Mouse (Mus musculus): ENCODE results near the gene Rap1a. TPM values are rescaled to one million over a fixed set of nuclear protein-coding genes. Genes with fewer than 3 reads are reported as not detected.

The Rap1a gene
- total and polyA plus RNA-seq, 2 experiments from 2014 or later = 19.0 to 78.6 TPM

DNA sequence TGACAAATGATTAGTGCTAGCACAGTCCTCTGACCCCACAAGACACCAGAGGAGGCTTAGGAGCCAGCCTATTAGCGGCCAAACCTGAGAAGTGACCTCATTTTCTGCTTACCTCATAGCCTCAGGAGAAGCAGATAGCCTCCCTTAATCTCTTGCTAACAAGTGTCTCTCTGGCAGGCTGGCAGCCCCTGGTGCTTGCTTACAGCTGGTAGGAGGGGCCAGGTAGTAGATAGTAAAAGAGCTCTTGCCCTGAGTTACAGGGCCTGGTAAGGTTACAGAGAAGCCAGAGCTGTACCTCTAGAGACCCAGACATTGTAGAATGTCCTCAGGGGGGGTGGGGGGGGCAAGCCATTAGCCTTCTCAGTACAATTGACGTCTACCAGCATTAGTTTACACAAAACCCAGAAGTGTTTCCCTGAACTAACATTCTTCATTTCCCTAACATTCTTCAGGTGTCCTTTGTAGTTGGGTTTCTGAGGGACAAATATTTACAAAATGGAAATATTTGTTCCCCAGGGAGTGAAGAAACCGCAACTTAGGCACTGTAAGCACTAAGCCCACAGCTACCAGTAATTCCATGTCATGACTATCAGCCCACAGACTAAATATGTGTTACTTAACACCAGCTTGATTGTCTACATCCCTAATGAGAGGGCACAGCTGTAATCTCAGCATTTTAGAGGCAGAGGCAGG, 101.7 kb downstream of the Rap1a start:
- no peaks in the 10 kb centered on the region for H3K9me3 ChIP-seq (ENCODE audit: low read length)
- H3K36me3 ChIP-seq (ENCODE audit: insufficient read depth, low read length) = no peaks in the 10 kb centered on the region
- no peak for ATAC-seq
- no peak for TF ChIP-seq CTCF (IDR thresholded peaks at IDR 0.05; ENCODE audit: low read depth)
- H3K27ac ChIP-seq = no peak overlapping the region
- no peak overlapping the region for H3K9ac ChIP-seq (replicated peaks; ENCODE audit: low read length)
- H3K4me1 ChIP-seq (ENCODE audit: insufficient read depth, low read length) = peaks cover 6% of the 10 kb centered on the region; the same call in 1 of the 2 replicates
- H3K4me3 ChIP-seq (ENCODE audit: low read length) = no peak overlapping the region
- DNase-seq (ENCODE audit: low spot score) = no peak
- 69% methylated on average over 3 of the region's 3 CpGs for WGBS
- H3K27me3 ChIP-seq (ENCODE audit: insufficient read depth, low read length) = 0 out of 2 replicates have a peak, but pooled peaks cover 4% of the 10 kb centered on the region
- no peak overlapping the region for H3K4me2 ChIP-seq (ENCODE audit: low read depth, low read length)

DNA sequence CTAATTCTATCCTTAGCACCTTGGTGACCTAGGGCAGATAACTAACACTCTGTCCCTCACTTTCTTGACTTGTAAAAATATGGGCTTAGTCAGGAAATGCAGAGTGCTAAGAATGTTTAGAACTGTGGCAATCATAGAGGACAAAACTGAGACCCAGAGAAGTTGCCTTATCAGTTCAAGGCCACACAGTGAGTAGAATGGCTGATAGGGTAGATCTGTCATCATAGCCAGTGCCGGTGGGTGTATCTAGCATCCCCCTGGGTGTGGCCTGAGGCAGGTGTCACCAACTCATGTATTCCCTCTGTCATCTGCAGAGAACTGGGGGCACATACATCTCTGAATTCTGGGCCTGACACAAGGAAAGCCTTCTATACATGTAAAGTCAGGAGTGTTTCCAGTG, 102.8 kb downstream of the Rap1a start:
- no peaks in the 10 kb centered on the region for H3K36me3 ChIP-seq (ENCODE audit: insufficient read depth, low read length)
- H3K4me2 ChIP-seq (ENCODE audit: low read depth, low read length) = no peak overlapping the region
- H3K4me3 ChIP-seq (ENCODE audit: low read length) = no peak overlapping the region
- WGBS = 88% methylated on average over 1 of the region's 1 CpGs
- peaks cover 6% of the 10 kb centered on the region; the same call in 1 of the 2 replicates for H3K4me1 ChIP-seq (ENCODE audit: insufficient read depth, low read length)
- no peak overlapping the region for H3K9ac ChIP-seq (replicated peaks; ENCODE audit: low read length)
- no peaks in the 10 kb centered on the region for H3K27me3 ChIP-seq (ENCODE audit: insufficient read depth, low read length)
- DNase-seq (ENCODE audit: low spot score) (no peak), ATAC-seq (no peak)
- no peak for TF ChIP-seq CTCF (IDR thresholded peaks at IDR 0.05; ENCODE audit: low read depth)
- H3K27ac ChIP-seq = no peak overlapping the region
- H3K9me3 ChIP-seq (ENCODE audit: low read length) = no peaks in the 10 kb centered on the region

DNA sequence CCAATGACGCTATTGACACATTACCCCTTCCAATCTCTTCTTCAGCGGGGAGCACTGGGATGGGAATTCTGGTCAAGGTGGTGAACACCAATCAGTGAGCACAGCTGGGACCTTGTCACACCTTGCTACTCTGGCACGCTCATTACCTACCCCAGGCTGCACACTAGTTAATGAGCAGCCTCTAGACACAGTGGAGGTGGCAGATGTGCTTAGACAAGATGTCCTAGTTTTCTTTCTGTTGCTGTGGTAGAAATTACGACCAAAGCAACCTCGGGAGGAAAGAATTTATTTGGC, 104.0 kb downstream of the Rap1a start:
- Histone ChIP-seq H3K27me3 (ENCODE audit: insufficient read depth, low read length) (no peaks in the 10 kb centered on the region), H3K4me3 (ENCODE audit: low read length) (no peak overlapping the region), H3K4me2 (ENCODE audit: low read depth, low read length) (no peak overlapping the region), H3K36me3 (ENCODE audit: insufficient read depth, low read length) (no peaks in the 10 kb centered on the region), H3K9me3 (ENCODE audit: low read length) (no peaks in the 10 kb centered on the region), H3K4me1 (ENCODE audit: insufficient read depth, low read length) (peaks cover 6% of the 10 kb centered on the region; the same call in 1 of the 2 replicates), H3K9ac (replicated peaks; ENCODE audit: low read length) (no peak overlapping the region), H3K27ac (no peak overlapping the region)
- 59% methylated on average over 5 of the region's 5 CpGs for WGBS
- no peak for TF ChIP-seq CTCF (IDR thresholded peaks at IDR 0.05; ENCODE audit: low read depth)
- ATAC-seq = peak; percentile 58
- DNase-seq (ENCODE audit: low spot score) = no peak

- Histone ChIP-seq H3K27ac (peak overlapping the region; percentile 61), H3K9me3 (ENCODE audit: low read length) (no peaks in the 10 kb centered on the region), H3K9ac (replicated peaks; ENCODE audit: low read length) (no peak overlapping the region), H3K4me2 (ENCODE audit: low read depth, low read length) (peak overlapping the region; percentile 22; the same call in 1 of the 2 replicates), H3K4me1 (ENCODE audit: insufficient read depth, low read length) (peaks cover 6% of the 10 kb centered on the region; the same call in 1 of the 2 replicates), H3K36me3 (ENCODE audit: insufficient read depth, low read length) (no peaks in the 10 kb centered on the region), H3K27me3 (ENCODE audit: insufficient read depth, low read length) (no peaks in the 10 kb centered on the region), H3K4me3 (ENCODE audit: low read length) (no peak overlapping the region)
- peak; percentile 61 for ATAC-seq
- TF ChIP-seq CTCF (IDR thresholded peaks at IDR 0.05; ENCODE audit: low read depth) = no peak
- 42% methylated on average over 17 of the region's 17 CpGs for WGBS
- peak; percentile 49 for DNase-seq (ENCODE audit: low spot score)
Measured at GRCm38 (mm10) chr3:105696387-105697147, 104.6 kb downstream of the Rap1a start.

GRCm38 (mm10) chr3:105695476-105696386, 105.4 kb downstream of the Rap1a start:
- Histone ChIP-seq H3K27me3 (ENCODE audit: insufficient read depth, low read length) (no peaks in the 10 kb centered on the region), H3K4me3 (ENCODE audit: low read length) (no peak overlapping the region), H3K36me3 (ENCODE audit: insufficient read depth, low read length) (no peaks in the 10 kb centered on the region), H3K4me2 (ENCODE audit: low read depth, low read length) (peak overlapping the region; percentile 22), H3K4me1 (ENCODE audit: insufficient read depth, low read length) (peaks cover 6% of the 10 kb centered on the region; the same call in 1 of the 2 replicates), H3K9me3 (ENCODE audit: low read length) (no peaks in the 10 kb centered on the region), H3K9ac (replicated peaks; ENCODE audit: low read length) (no peak overlapping the region), H3K27ac (peak overlapping the region; percentile 61)
- no peak for TF ChIP-seq CTCF (IDR thresholded peaks at IDR 0.05; ENCODE audit: low read depth)
- WGBS = 23% methylated on average over 20 of the region's 20 CpGs
- ATAC-seq = peak; percentile 68
- peak; percentile 43 for DNase-seq (ENCODE audit: low spot score)

- H3K4me1 ChIP-seq (ENCODE audit: insufficient read depth, low read length) = peaks cover 6% of the 10 kb centered on the region; the same call in 1 of the 2 replicates
- H3K9me3 ChIP-seq (ENCODE audit: low read length) = no peaks in the 10 kb centered on the region
- H3K9ac ChIP-seq (replicated peaks; ENCODE audit: low read length) = no peak overlapping the region
- no peak for ATAC-seq
- no peak overlapping the region for H3K27ac ChIP-seq
- no peaks in the 10 kb centered on the region for H3K36me3 ChIP-seq (ENCODE audit: insufficient read depth, low read length)
- H3K4me3 ChIP-seq (ENCODE audit: low read length) = no peak overlapping the region
- WGBS = 78% methylated on average over 14 of the region's 14 CpGs
- H3K27me3 ChIP-seq (ENCODE audit: insufficient read depth, low read length) = no peaks in the 10 kb centered on the region
- no peak for DNase-seq (ENCODE audit: low spot score)
- no peak overlapping the region for H3K4me2 ChIP-seq (ENCODE audit: low read depth, low read length)
- TF ChIP-seq CTCF (IDR thresholded peaks at IDR 0.05; ENCODE audit: low read depth) = no peak
Measured at GRCm38 (mm10) chr3:105693327-105694080, 107.6 kb downstream of the Rap1a start.

Data from hindbrain, postnatal 0 days (tissue).